Mouse (Mus musculus) adrenal gland, postnatal 36 days (tissue): ENCODE measurements at regions not wholly inside any gene's neighbourhood (a gene's known extent, or its start where the extent isn't known, plus 50 kb on each side); places are given as distances from the start of the nearest gene placed in this dataset.

Experiments used
- DNase-seq, 2 experiments: peaks; one replicate each; pipeline ENCODE4 v3.0.0; 2021; ENCODE audit warnings: mixed read lengths in 1 of 2

DNA sequence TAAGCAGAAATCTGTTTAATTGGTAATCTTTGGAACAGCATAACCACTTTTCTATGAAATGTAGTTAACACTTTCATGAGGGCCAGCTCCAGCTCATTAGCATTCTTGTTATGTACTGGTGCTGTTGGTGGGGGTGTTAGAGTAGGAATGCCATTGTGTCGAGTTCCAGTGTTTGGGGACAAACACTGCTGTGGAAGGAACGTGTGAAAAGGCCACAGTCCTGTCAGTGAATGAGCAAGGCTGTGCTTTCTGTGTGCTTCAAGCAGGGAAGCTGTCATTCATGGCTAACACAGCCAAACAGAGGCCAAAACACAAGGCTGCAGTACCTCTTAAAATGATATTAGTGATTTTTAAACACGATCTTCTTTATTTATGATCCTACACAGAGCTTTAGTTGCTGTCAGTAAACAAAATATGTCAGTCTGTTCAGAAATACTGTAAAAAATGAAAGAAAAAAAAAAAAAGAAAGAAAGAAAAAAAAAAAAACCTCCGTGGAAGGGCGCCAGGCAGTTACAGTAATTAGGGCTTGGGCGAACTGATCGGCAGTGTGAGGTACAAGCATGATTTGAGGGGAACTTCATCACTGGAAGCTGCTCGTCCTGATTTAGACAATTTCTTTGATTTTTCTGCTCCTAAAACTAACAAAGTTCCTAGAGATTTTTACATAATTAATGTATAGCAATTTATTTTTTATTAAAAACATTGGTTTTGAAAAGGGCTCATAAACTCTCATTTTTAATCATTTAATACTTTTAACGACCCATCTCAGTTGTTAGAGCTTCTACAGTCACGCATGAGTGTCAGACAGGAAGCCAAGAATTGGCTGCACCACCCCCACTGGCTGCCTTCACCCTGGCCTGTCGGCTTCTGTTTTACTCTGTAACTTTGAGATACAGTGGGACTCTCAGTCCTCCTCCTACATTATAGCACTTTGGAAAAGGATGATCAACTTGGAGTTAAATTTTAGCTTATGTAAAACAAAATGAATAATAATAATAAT is 80.8 kb upstream of the Dnajc24 start:
- DNase-seq: no peak

DNA sequence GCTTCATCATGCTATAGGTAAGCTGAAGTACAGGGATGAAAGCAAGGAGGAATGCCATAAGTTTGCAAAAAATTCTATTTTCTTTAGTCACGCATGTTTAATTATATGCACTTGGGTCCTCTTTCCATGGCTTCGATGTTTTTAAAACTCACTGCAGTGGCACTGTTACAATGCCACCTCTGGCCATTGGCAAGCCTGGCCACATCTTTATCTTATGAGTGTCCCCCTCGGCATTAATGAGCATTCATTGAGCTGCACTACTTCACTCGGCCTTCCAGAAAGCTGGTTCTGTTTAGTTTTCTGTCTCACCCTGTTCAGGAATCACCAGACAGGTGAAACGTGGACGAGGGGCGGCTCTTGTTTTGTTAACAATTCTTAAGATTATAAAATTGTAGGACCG is 79.7 kb upstream of the Dnajc24 start:
- no peak for DNase-seq

DNA sequence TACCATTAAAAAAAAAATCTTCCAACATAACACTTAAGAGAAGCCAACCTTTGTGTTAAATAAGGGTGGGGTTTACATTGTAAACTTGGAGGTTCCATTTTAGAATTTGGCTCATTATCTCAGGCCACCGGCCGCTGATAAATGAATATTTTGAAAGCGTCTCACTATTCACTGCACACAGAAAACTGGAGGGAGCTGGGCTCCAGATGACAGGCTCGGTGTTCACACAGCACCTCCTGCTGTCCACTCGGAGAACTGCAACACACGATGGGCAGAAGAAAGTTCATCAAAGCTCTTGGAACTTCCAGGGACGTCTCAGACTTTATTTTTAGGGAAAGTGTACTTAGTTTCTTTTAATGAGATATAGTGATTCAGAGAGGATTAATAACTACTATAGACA is 78.6 kb upstream of the Dnajc24 start:
- peak; percentile 73 to 78 for DNase-seq

DNA sequence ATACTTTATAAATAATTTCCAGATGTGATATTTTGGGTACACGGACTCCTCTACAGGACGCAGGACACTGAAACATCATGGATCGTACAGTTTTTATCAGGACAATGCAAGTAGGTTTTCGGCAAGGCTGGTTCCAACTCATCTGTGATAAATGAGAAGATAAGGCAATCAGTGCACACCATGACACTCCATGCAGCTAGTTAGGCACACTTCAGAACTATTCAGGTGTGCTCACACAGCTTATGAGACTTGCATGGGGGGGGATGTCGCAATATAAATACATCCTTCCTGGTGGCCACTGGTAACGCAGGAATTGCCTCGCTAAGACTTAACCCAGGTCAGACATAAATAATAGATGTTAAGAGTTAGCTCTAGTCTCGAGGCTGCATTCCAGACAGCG is 77.3 kb upstream of the Dnajc24 start:
- no peak for DNase-seq

DNA sequence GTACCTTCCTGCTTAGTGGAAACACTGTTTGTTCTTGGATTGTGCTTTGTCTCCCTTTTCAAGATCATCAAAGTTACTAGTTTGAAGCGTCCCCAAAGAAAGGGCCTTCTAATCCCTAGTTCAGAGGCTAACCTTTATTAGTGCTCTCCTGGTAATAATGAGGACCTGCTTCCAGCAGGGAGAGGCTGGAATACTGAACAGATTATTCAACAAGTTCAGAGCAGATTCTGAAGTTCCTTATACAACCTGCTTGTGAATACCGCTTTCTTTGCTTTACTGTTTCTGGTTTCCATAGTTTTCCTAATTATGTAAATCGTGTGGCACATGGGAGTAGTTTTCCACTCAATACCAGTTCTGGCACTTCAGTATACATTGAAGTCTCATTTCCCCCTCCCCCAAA is 75.2 kb upstream of the Dnajc24 start:
- no peak for DNase-seq

DNA sequence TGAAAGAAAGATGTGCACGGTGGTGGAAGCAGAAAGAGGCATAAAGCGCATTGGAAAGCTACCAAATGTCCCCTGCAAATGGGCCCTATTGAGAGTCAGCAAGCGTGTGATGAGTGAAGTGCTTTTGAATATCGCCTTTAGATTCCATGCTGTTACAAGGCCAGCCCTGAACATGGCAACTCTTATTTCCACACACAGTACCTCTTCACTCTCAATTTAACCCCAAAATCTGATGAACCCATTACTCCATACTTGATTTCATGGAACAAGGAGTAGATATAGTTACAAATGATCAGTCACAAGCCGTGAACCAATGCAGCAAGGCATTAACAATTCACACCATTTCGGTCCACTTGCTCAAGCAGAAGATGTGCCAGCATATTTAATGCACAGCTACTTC is 71.1 kb upstream of the Dnajc24 start:
- no peak for DNase-seq

DNA sequence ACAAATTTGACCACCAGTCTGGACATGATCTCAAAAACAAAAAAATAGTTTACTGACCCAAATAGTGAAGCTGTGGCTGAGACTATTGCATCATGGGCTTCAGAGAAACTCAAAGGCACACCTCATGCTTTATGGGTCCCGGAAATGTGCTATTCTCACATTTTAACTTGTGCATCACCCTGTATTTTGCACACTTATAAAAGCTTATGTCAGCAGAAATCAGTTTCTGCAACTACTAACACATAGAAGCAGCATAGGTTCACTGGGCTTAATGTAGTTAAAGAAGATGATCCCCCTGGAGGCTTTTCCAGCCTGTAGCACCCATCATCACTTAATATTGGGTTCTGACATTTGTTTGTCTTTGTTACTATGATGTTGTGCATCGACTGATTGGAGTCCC is 61.0 kb upstream of the Dnajc24 start:
- no peak for DNase-seq
